Mouse (Mus musculus) right cerebral cortex, postnatal 14 days (tissue): ENCODE results near the gene Utrn.

Experiments
- DNase-seq: peaks from one replicate; pipeline ENCODE4 v3.0.0; 2022

Gene Utrn

DNA sequence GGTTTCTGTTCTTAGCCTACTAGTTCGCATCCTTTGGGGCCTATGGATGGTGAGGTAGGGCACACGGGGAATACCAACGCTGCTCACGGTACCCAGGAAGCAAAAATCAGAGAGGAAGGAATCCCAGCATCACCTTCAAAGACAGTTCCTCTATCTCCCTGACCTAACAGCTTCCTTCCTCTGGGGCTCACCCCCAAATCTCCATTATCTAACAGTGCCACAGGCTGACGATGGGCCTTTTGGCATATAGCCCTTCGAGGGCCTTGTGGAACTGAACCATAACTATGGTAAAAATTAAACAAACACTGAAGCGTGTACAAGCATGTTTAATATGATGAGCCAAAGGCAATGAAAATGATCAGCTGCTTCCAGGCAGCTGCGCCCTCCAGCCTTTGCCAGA, 37.0 kb downstream of the Utrn start:
- DNase-seq: no peak

DNA sequence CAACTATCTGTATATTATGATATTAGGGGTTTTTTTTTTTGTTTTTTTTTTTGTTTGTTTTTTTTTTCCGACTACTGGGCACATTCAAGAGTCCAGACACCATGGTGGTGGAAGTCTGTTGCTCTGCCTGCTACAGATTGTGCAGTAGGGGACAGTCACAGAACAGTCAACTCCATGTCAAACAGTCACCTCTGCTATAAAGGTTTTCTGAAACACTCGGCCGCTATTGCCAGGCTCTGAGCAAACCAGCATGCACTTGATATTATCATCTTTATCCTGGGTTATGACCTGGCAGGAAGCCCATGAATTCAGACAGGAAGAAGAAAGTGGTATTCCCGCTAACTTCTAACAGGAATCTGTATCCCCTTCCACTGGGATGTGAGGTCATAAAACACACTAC, 41.4 kb downstream of the Utrn start:
- DNase-seq: no peak

- no peak for DNase-seq
Observed at GRCm38 (mm10) chr10:12827306-12827705, 41.9 kb downstream of the Utrn start.

DNA sequence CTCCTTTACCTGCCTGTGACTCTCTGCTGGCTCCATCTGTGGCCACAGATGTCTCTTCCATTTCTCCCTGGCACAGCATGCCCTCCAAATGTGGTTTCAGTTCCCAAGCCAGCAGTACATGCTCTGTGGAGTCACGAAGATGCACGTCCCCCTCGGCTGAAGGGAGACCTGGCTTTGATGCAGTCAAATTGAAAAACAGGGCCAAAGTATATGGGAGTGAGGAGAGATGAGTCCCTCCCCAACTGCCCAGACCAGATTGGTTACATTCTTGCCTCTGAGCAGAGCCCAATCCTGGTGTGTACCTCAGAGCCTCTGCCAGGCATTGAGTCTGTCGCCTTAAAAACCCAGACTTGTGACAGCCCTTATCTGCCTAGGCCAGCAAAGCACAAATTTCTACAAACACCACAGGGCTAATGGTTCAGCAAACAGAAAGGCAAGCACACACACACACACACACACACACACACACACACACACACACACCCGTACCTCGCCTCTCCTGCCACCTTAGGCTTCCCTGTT, 42.3 kb downstream of the Utrn start:
- DNase-seq: no peak

DNA sequence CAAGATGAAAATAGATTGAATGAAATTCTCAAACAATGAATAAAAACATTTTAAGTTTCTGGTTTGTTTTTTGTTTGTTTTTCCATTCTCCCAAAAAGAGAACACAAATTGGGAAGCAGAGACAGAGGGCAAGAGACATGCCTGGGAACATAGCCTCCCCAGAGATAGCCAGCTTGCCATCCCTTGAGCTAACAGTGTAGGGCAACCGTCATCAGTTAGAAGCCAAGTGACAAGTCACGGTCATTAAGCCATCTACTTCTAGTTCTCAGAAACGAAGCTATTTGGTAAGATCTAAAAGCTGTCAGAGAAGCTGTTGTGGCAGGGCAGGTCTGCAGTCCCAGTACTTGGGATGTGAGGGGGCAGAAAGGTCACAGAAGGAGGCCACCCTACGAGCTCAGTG, 44.8 kb downstream of the Utrn start:
- no peak for DNase-seq

DNA sequence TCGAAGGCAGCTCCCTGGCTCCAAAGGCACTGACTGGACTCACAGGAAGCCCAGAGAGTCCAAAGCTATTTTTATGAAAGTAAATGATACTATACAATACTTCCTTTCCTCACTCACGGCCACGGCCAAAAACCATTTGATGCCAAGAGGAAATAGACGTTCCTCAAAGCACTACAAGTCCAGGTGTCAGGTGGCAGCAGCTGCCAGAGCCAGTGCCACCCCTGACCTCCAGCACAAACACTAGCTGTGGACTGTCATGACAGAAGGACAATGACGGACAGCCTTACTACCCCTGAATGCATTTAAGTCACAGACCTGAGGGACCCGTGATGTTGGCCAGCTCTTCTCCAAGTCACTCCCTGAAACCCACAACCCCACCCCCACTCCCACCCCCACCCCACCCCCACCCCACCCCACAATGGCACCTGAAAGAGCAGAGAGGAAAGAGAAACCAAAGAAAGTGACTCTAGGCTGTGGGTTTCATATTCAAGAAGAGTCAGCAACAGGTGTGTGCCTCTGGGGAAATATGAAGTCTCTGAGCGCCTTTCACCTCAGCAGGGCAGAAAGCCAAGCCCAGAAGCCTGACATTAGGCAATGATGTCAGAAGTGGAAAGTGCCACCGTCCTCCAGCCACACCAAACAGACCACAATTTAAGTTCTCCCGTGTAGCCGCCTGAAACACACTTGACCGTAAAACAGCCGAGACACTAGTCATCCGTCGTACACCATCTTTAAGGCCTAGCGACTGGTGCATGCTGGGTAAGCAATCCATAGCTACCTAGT, 45.5 kb downstream of the Utrn start:
- DNase-seq: no peak

DNA sequence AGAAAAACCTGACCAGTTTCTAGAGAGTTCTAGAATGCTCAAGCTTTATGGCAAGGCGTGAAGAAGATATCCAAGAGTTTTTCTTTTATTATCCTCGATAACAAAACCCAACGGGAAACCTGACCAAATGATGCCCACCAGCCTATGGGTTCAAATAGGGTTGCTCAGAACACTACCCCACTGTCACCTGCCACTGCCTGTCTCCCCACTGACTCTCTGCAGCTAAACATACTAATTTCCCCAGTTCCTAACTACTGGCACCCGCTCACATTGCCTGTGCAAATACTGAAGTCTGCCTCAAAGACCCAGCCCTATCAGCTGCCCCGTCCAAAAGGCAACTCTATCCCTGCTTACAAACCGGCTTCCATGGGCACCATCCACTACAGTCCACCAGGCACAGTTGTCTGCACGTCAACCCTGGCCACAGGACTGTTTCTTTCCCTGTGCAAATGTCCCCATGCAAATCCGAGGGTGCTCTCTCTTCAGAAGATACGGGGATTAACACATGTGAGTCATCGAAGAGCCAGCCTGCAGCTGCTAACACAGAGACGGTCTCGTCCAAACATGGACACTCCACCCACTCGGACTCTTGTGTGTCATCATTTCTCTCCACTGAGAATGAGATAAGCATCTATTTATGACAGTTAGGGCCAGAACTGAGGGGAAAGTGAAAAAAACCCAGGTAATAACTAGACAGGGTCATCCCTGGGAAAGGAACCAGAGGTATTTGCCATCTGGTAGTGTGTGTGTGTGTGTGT, 48.0 kb downstream of the Utrn start:
- DNase-seq: peak; percentile 21

- no peak for DNase-seq
Observed at GRCm38 (mm10) chr10:12817409-12817808, 51.8 kb downstream of the Utrn start.

- no peak for DNase-seq
Observed at GRCm38 (mm10) chr10:12816530-12816929, 52.6 kb downstream of the Utrn start.

GRCm38 (mm10) chr10:12814411-12814810, 54.8 kb downstream of the Utrn start:
- DNase-seq: no peak

DNA sequence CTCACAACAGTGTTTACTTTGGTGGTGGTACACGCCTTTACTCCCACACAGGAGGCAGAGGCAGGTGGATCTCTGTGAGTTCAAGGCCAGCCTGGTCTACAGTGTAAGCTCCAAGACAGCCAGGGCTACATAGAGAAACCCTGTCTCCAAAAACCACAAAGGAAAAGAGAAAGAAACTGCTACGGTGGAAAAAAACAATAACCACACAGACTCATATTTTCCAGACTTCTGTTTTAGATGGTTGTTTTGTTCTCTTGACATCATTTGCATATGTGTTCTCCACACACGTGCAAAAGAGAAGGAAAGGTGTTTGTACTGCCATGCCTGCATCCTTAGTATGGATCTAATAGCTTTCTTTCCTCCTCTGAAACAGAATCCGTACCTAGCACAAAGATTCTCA, 55.3 kb downstream of the Utrn start:
- DNase-seq: no peak

- no peak for DNase-seq
Observed at GRCm38 (mm10) chr10:12813211-12813811, 55.9 kb downstream of the Utrn start.

DNA sequence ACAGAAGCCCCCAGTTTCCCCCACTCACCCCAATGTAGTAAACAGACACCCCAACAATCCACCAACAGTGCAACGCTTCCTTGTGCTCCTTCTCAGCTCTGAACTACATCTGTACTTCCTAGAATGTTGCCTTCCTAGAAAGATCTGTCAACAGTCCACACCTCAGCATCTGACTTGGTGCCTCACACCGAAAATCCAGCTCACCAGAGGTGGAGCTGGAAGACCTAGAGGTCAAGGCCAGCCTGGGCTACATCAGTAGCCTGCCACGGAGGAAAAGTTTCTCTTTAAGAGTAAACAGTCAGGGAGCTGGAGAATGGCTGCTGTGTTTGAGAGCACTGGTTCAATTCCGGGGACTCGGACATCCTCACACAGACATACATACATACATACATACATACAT, 56.5 kb downstream of the Utrn start:
- no peak for DNase-seq

- no peak for DNase-seq
Observed at GRCm38 (mm10) chr10:12810816-12811215, 58.3 kb downstream of the Utrn start.

GRCm38 (mm10) chr10:12809702-12810101, 59.5 kb downstream of the Utrn start:
- DNase-seq: no peak

- no peak for DNase-seq
Observed at GRCm38 (mm10) chr10:12808467-12808866, 60.7 kb downstream of the Utrn start.

DNA sequence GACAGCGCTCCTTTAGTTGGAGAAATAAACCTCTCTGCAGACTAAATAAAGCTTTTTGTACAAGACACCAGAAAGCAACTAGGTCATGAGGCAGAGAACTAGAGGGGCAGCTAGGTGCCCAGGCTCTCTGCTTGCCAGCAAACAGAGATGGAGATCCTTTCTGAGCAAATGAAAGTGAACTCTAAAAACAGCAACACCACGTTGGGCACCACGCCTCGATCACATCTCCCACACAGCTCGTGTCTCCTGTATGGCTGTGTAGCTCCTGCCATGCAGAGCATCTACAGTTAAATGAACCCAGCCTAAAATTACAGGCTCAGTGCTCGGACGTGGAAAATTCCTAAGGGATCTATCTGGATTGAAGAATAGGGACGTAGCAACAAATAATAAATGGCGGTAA, 61.5 kb downstream of the Utrn start:
- peak; percentile 22 for DNase-seq

DNA sequence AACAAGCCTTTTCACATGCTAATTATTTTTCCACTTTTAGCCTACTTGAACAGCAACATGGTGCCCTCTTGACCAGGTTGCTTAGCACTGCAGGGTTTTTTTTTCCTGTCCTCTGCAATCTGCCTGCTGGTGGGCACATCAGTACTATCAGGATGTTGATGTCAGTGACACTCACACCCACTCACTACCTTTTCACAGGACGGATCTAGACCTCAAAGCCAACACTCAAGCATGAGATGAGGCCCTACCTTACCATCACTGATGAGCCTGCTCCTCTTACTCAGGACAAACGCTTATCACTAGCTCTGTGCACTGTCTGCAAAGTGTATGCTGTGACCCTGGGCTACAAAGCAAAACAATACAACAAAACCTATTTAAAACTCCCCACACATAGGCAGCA, 63.3 kb downstream of the Utrn start:
- DNase-seq: no peak

- no peak for DNase-seq
Observed at GRCm38 (mm10) chr10:12803939-12804338, 65.2 kb downstream of the Utrn start.

DNA sequence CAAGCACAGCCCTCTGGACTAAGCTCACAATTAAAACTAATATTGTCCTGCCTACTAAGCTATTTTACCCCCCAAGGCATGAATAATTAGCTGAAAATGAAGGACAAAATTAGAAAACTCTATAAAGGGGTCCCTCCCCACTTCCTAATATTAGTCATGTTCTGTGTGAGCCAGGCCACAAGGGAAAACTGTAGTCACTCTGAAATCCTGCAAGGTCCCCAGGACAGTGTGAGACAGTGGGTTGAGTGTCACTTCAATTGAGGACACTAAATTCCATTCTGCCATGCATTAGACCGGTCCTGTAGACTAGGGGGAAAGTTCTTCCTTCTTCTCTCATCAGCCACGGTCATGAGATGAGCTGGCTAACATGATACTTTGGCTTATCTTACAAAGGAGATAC, 69.7 kb downstream of the Utrn start:
- no peak for DNase-seq

DNA sequence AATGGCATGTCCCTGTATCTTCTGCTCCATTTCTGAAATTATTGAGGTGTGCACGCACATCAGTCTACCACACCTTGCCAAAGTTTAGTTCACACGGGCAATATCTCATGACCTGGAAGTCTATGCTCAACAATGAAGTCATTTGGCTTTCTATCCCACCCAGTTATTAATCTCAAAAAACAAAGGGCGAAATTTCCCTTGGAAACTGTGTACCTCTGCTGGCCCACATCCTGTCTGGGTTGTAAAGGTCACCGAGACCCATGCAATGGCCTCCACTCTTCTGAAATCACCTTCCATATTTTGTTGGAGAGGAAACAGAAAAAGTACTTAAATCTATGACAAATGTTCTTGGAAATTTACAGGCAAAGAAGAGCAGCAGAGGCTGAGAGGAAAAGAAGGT, 70.9 kb downstream of the Utrn start:
- DNase-seq: no peak

DNA sequence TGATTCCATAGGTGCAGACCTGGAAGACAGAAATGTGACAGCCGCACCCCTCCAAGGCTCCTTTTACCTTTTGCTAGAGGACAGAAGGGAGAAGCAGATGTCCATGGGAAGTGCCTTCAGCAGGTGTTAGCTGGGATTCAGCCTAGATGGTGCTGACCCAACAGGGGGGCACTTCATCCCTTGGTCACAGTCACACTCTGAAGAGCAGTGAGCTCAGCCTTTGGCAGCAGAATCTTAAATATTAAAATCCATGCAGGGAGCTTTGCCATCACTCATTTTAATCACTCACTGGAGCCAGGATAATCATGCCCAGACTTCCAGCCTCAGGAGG, 72.7 kb downstream of the Utrn start:
- DNase-seq: no peak

- DNase-seq: no peak
Observed at GRCm38 (mm10) chr10:12795796-12796509, 73.2 kb downstream of the Utrn start.
